Mouse (Mus musculus): ENCODE measurements around the gene Neurl1a.

DNA sequence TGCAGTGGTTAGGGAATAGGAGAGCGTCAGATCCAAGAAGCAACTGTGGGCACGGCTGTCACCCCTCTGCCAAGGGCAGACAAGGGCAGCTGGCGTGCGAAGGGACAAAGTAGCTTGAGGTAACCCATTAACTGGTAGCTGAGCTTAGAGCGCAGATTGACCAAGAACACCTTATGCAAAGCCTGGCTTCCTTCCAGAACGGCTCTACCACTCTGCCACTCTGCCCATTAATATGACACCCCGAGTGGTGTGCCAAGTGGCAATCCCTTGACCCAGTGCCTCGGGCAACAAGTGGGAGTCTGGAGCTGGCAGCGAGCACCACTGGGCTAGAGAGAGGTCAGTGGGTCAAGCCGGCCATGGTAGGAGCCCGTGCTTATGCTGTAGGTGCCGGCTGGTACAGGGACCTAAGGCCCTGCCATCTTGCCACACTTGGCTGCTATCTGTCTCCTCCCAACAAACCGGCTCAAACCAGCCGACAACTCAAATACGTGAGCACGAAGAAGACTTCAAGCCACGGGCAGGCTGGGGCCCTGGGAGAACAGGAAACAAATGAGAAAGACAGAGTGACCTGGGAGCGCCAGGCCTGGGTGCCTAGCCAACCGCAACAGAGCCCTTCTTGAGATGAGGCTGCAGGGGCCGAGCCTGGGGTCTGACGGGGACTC lies 123.7 kb downstream of the Neurl1a start:
- TF ChIP-seq CTCF (IDR thresholded peaks at IDR 0.05; ENCODE audit: insufficient read depth, low read length) (no peak), POLR2A (IDR thresholded peaks at IDR 0.05; ENCODE audit: borderline replicate concordance, extremely low read depth, low read depth, low read length) (no peak)
